Mouse (Mus musculus): ENCODE results near the gene Impg1.

- TF ChIP-seq CTCF (IDR thresholded peaks at IDR 0.05; ENCODE audit: control insufficient read depth, insufficient read depth, low read length): no peak
- TF ChIP-seq POLR2A (IDR thresholded peaks at IDR 0.05; ENCODE audit: borderline replicate concordance, control insufficient read depth, low read depth, low read length): no peak
Observed at GRCm38 (mm10) chr9:80360063-80360462, 105.2 kb downstream of the Impg1 start.

Measured in bone marrow, adult 2 months (tissue).